Mouse (Mus musculus) hindbrain, postnatal 0 days (tissue): ENCODE measurements at regions not wholly inside any gene's neighbourhood (a gene's known extent, or its start where the extent isn't known, plus 50 kb on each side); places are given as distances from the start of the nearest gene placed in this dataset.
A peak's percentile ranks its signal among the peaks of the same experiment; 100 is the strongest.

ENCODE experiments used
- ATAC-seq: fragments of 200-750 bp; cut with Nextera tagmentation; 2 replicates; pipeline ENCODE4 v1.8.0; 2017; ENCODE audit warnings: mild to moderate bottlenecking, moderate TSS enrichment, moderate library complexity
- DNase-seq: peaks from one replicate; pipeline ENCODE4 v3.0.0-alpha.2; 2015; ENCODE audit warnings: low spot score
- H3K27ac ChIP-seq: fragments of 300-500 bp; sonication (generic); 2 replicates; pipeline ENCODE4 v1.5.1; 2014; ENCODE audit warnings: mild to moderate bottlenecking
- H3K27me3 ChIP-seq: fragments of 300-500 bp; sonication (generic); 2 replicates; pipeline ENCODE4 v1.6.1; 2014; ENCODE audit warnings: low read length, mixed read lengths; ENCODE audit not compliant: insufficient read depth
- H3K36me3 ChIP-seq: fragments of 300-500 bp; sonication (generic); 2 replicates; pipeline ENCODE4 v1.6.1; 2014; ENCODE audit warnings: low read length, mixed read lengths; ENCODE audit not compliant: insufficient read depth
- H3K4me1 ChIP-seq: fragments of 300-500 bp; sonication (generic); 2 replicates; pipeline ENCODE4 v1.6.1; 2014; ENCODE audit warnings: antibody characterized with exemption, low read length, mixed read lengths; ENCODE audit not compliant: insufficient read depth
- H3K4me2 ChIP-seq: fragments of 300-500 bp; sonication (generic); 2 replicates; pipeline ENCODE4 v1.6.1; 2014; ENCODE audit warnings: low read depth, mild to moderate bottlenecking, low read length, moderate library complexity, mixed read lengths
- H3K4me3 ChIP-seq: fragments of 300-500 bp; sonication (generic); 2 replicates; pipeline ENCODE4 v1.5.1; 2014; ENCODE audit warnings: low read length
- H3K9ac ChIP-seq: fragments of 300-500 bp; sonication (generic); replicated peaks from 2 replicates; pipeline ENCODE4 v1.6.1; 2014; ENCODE audit warnings: mild to moderate bottlenecking, low read length, moderate library complexity, mixed read lengths
- H3K9me3 ChIP-seq: fragments of 300-500 bp; sonication (generic); 2 replicates; pipeline ENCODE4 v1.6.1; 2016; ENCODE audit warnings: low read length, mixed read lengths
- CTCF ChIP-seq: IDR thresholded peaks from 2 replicates; pipeline ENCODE4 v1.5.1; 2016; ENCODE audit warnings: antibody characterized with exemption, control low read depth, low read depth
- WGBS: fragments of 180-500 bp; shearing (Covaris S2); extraction: QIAGEN DNeasy Blood & Tissue Kit; methylation state at CpG from one replicate; pipeline ENCODE4 v1.1.7; 2014; 5-methylcytosine and 5-hydroxymethylcytosine counted together

DNA sequence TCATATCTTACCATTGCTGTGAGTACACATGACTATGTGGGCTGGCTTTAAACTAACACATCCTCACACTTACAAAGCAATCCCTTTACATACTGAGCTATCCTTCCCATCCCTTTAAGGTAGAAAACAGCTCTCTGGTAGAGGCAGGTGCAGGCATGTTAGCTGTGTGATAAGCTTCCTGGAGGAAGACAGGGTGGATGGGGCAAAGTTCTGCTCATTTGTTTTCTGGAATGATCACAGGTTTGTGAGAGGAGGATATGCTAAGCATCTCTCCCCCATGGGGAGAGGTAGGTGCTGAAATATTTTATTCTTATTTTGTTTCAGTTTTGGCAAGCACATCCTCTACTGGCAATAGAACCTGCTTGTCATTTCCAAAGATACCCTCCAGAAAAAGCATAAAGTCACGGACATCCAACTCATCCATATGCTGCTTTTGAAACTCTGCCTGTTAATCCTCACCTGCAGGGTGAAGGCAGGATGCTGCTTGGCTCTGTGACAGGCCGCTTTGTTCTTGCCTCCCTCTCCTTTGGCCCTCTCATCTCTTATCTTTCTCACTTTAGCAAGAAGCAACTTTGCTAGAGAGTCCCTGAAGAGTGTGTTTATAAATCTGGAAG lies 480.4 kb upstream of the Ddx18 start:
- ATAC-seq (no peak), DNase-seq (peak; percentile 13)
- Histone ChIP-seq H3K9me3 (no peaks in the 10 kb centered on the region), H3K4me3 (no peak overlapping the region), H3K36me3 (no peaks in the 10 kb centered on the region), H3K27me3 (no peaks in the 10 kb centered on the region), H3K4me2 (no peak overlapping the region), H3K9ac (no peak overlapping the region), H3K27ac (no peak overlapping the region), H3K4me1 (no peaks in the 10 kb centered on the region)
- 62% methylated on average over 2 of the region's 2 CpGs for WGBS
- no peak for TF ChIP-seq CTCF

DNA sequence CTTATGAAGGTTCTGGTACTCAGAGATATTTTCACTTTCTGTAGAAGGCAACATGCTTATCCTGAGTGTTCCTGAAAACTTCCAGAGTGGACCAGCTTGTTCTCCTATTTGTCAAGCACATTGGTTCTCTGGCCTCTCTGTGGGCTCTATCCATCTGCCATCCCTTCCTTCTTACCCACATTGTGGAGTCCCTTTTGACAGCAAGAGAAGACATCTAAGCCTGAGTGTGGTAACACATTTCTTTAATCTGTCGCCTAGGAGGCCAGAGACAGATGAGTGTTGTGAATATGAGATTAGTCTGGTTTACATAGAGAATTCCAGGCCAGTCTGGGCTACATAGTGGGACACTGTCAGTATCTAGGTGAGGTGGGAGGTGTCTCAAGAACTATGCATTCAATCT lies 476.1 kb upstream of the Ddx18 start:
- no peak overlapping the region for H3K27ac ChIP-seq
- no peak for ATAC-seq
- TF ChIP-seq CTCF, result no peak
- no peak for DNase-seq
- H3K27me3 ChIP-seq, result no peaks in the 10 kb centered on the region
- 76% methylated on average over 1 of the region's 1 CpGs for WGBS
- H3K4me2 ChIP-seq, result no peak overlapping the region
- no peaks in the 10 kb centered on the region for H3K9me3 ChIP-seq
- no peaks in the 10 kb centered on the region for H3K36me3 ChIP-seq
- no peak overlapping the region for H3K4me3 ChIP-seq
- H3K9ac ChIP-seq, result no peak overlapping the region
- no peaks in the 10 kb centered on the region for H3K4me1 ChIP-seq

DNA sequence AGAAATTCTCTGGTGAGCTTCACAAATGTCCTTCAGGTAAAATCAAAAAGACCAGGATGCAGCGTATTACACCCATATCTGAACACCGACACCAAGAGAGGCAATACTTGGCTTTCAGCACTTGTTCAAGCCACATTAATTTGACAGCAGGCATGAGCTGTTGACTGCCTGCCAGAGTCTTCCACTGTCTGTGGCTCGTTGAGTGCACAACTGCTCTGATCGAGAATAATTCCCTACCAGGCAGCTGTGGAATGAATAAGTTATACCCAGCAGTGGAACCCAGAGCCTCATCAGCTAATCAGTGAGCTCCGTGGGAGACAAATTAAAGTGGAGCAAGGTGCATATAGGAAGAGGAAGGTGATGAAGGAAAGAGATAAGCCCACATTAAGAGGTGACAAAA lies 475.3 kb upstream of the Ddx18 start:
- Histone ChIP-seq H3K4me1 (no peaks in the 10 kb centered on the region), H3K9me3 (no peaks in the 10 kb centered on the region), H3K4me3 (no peak overlapping the region), H3K36me3 (no peaks in the 10 kb centered on the region), H3K27ac (no peak overlapping the region), H3K4me2 (no peak overlapping the region), H3K9ac (no peak overlapping the region), H3K27me3 (no peaks in the 10 kb centered on the region)
- ATAC-seq (no peak), DNase-seq (peak; percentile 64)
- no peak for TF ChIP-seq CTCF
- WGBS, result 48% methylated on average over 5 of the region's 5 CpGs

DNA sequence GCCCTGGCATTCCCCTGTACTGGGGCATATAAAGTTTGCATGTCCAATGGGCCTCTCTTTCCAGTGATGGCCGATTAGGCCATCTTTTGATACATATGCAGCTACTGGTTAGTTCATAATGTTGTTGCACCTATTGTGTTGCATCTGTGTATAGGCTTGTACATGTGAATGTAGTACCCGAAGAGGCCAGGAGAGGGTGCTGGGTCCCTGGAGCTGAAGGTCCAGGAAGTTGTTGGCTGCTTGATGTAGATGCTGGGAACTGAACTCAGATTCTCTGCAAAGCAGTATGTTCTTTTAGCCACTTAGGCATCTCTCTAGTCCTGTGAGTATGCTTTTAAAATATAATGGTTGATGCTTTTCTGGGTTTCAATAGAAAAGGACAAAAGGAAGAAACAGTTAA lies 440.0 kb upstream of the Ddx18 start:
- 81% methylated on average over 2 of the region's 2 CpGs for WGBS
- Histone ChIP-seq H3K4me2 (no peak overlapping the region), H3K27ac (no peak overlapping the region), H3K27me3 (no peaks in the 10 kb centered on the region), H3K4me3 (no peak overlapping the region), H3K4me1 (no peaks in the 10 kb centered on the region), H3K9me3 (no peaks in the 10 kb centered on the region), H3K9ac (no peak overlapping the region), H3K36me3 (no peaks in the 10 kb centered on the region)
- no peak for ATAC-seq
- no peak for TF ChIP-seq CTCF
- no peak for DNase-seq

DNA sequence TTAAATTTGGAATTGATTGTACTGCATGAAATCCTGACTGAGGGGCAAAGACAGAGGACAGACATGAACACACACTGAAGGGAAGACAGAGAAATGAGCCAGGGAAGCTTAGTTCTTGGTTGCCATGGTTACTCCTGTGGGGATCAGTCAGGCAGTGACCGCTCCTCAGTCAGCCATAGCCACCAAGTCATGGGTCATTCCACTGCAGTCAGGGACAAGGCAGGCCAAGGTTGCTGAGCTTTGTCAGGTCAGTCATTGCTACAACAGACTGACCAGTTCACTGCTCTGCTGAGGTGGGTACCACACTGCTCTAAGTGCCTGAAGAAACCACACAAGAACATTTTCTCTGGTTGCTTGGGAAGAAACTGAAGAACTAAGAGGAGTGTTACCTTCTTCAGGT lies 428.7 kb upstream of the Ddx18 start:
- no peak overlapping the region for H3K4me2 ChIP-seq
- DNase-seq, result no peak
- TF ChIP-seq CTCF, result no peak

DNA sequence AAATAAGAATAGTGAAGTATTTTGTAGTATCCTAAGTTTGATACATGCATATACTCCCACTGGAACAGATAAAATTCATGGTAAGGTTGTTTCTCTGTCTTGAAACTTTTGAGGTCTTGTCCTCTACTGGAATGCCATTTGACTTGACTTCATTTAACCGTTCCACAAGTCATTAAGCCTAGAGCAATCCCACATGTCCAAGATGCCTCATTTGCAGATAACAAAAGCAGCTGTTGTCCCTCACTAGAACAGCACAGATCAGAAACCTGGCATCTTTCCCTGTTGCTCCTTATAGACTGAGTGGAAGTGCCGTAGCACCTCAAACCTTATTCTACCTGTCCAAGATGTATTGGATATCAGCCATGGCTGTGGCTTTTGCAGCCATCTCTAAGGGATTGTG lies 422.9 kb upstream of the Ddx18 start:
- no peaks in the 10 kb centered on the region for H3K36me3 ChIP-seq
- H3K4me2 ChIP-seq, result no peak overlapping the region
- H3K27ac ChIP-seq, result no peak overlapping the region
- ATAC-seq (no peak), DNase-seq (no peak)
- H3K9me3 ChIP-seq, result no peaks in the 10 kb centered on the region
- WGBS, result 71% methylated on average over 2 of the region's 2 CpGs
- H3K4me3 ChIP-seq, result no peak overlapping the region
- no peaks in the 10 kb centered on the region for H3K4me1 ChIP-seq
- H3K27me3 ChIP-seq, result no peaks in the 10 kb centered on the region
- H3K9ac ChIP-seq, result no peak overlapping the region
- TF ChIP-seq CTCF, result no peak

More for the DNA sequence above, 428.7 kb upstream of the Ddx18 start:
- Histone ChIP-seq H3K36me3 (no peaks in the 10 kb centered on the region), H3K4me3 (no peak overlapping the region), H3K9me3 (no peaks in the 10 kb centered on the region), H3K9ac (no peak overlapping the region), H3K27ac (no peak overlapping the region), H3K27me3 (no peaks in the 10 kb centered on the region), H3K4me1 (no peaks in the 10 kb centered on the region)
- no peak for ATAC-seq
- 29% methylated on average over 1 of the region's 1 CpGs for WGBS

DNA sequence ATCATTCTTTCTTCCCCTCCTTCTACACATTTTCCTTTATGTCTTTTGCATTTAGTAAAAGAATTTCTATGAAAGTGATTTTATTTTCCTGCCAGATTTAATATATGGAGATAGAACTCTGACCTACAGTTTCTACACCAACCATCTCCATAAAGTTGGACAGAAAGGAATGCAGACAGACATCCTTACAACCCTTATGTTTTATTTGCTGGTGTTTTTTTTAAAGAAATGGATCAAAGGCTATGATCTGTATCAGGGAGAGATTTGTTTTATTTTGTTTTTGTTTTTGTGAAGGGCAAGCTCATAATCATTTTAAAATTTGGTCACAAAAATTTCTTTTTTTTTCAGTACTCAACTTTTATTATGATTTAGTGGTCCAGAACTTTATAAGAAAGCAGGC lies 391.2 kb upstream of the Ddx18 start:
- Histone ChIP-seq H3K4me3 (no peak overlapping the region), H3K4me1 (no peaks in the 10 kb centered on the region), H3K4me2 (no peak overlapping the region), H3K27ac (no peak overlapping the region), H3K9me3 (no peaks in the 10 kb centered on the region), H3K9ac (no peak overlapping the region), H3K36me3 (no peaks in the 10 kb centered on the region), H3K27me3 (no peaks in the 10 kb centered on the region)
- no peak for DNase-seq
- TF ChIP-seq CTCF, result no peak
- no peak for ATAC-seq
